Mouse (Mus musculus) lung, postnatal 0 days (tissue): ENCODE results near the gene Lztfl1.

ENCODE experiments used
- CTCF ChIP-seq: IDR thresholded peaks from 2 replicates; pipeline ENCODE4 v1.5.1; 2016; ENCODE audit warnings: antibody characterized with exemption, mild to moderate bottlenecking
- EP300 ChIP-seq: IDR thresholded peaks from 2 replicates; pipeline ENCODE4 v1.6.1; 2016; ENCODE audit warnings: antibody characterized with exemption, mild to moderate bottlenecking, control low read depth

GRCm38 (mm10) chr9:123683704-123684103, 33.8 kb downstream of the Lztfl1 start:
- TF ChIP-seq CTCF: no peak
- no peak for TF ChIP-seq EP300
